Mouse (Mus musculus): Measurements from ENCODE around the gene Hesx1.

The Hesx1 gene

GRCm38 (mm10) chr14:27005937-27006336, 11.7 kb downstream of the Hesx1 start:
- in situ Hi-C loops (cut with MboI, MseI): loop anchor here (10.0 kb wide), 1 partner anchor 169 kb away; no protein-coding TSS in a partner anchor

GRCm38 (mm10) chr14:27011561-27011960, 17.3 kb downstream of the Hesx1 start:
- in situ Hi-C loops (cut with MboI, MseI): no loop called here

- in situ Hi-C loops (cut with MboI, MseI): no loop called here
Measured at GRCm38 (mm10) chr14:27013658-27014057, 19.4 kb downstream of the Hesx1 start.

GRCm38 (mm10) chr14:27017936-27018335, 23.7 kb downstream of the Hesx1 start:
- in situ Hi-C loops (cut with MboI, MseI): no loop called here

GRCm38 (mm10) chr14:27019850-27020249, 25.6 kb downstream of the Hesx1 start:
- in situ Hi-C loops (cut with MboI, MseI): no loop called here

- in situ Hi-C loops (cut with MboI, MseI): no loop called here
Measured at GRCm38 (mm10) chr14:27022876-27023275, 28.7 kb downstream of the Hesx1 start.

GRCm38 (mm10) chr14:27024664-27025063, 30.4 kb downstream of the Hesx1 start:
- in situ Hi-C loops (cut with MboI, MseI): no loop called here

- in situ Hi-C loops (cut with MboI, MseI): loop anchor here (5.0 kb wide), 1 partner anchor 58 kb away; no protein-coding TSS in a partner anchor
Measured at GRCm38 (mm10) chr14:27029771-27030173, 35.6 kb downstream of the Hesx1 start.

GRCm38 (mm10) chr14:27031142-27031541, 36.9 kb downstream of the Hesx1 start:
- in situ Hi-C loops (cut with MboI, MseI): loop anchor here (5.0 kb wide), 1 partner anchor 56 kb away; no protein-coding TSS in a partner anchor

- in situ Hi-C loops (cut with MboI, MseI): no loop called here
Measured at GRCm38 (mm10) chr14:27037513-27037912, 43.3 kb downstream of the Hesx1 start.

- in situ Hi-C loops (cut with MboI, MseI): no loop called here
Measured at GRCm38 (mm10) chr14:27038783-27039182, 44.6 kb downstream of the Hesx1 start, which contains the start of gene Il17rd. TSS of gene Il17rd (plus strand) at chr14:27038941.

- in situ Hi-C loops (cut with MboI, MseI): loop anchor here (10.0 kb wide), 1 partner anchor 375 kb away; no protein-coding TSS in a partner anchor
Measured at GRCm38 (mm10) chr14:27039281-27040248, 45.3 kb downstream of the Hesx1 start.

GRCm38 (mm10) chr14:27040451-27040850, 46.2 kb downstream of the Hesx1 start:
- in situ Hi-C loops (cut with MboI, MseI): loop anchor here (10.0 kb wide), 1 partner anchor 374 kb away; no protein-coding TSS in a partner anchor

- in situ Hi-C loops (cut with MboI, MseI): loop anchor here (10.0 kb wide), 1 partner anchor 372 kb away; no protein-coding TSS in a partner anchor
Measured at GRCm38 (mm10) chr14:27042280-27042983, 48.2 kb downstream of the Hesx1 start.

- in situ Hi-C loops (cut with MboI, MseI): loop anchor here (10.0 kb wide), 1 partner anchor 371 kb away; no protein-coding TSS in a partner anchor
Measured at GRCm38 (mm10) chr14:27043416-27043815, 49.2 kb downstream of the Hesx1 start.

GRCm38 (mm10) chr14:27044221-27044966, 50.2 kb downstream of the Hesx1 start:
- in situ Hi-C loops (cut with MboI, MseI): loop anchor here (10.0 kb wide), 1 partner anchor 370 kb away; no protein-coding TSS in a partner anchor

GRCm38 (mm10) chr14:27044967-27045361, 50.7 kb downstream of the Hesx1 start:
- in situ Hi-C loops (cut with MboI, MseI): loop anchor here (10.0 kb wide), 1 partner anchor 370 kb away; no protein-coding TSS in a partner anchor

GRCm38 (mm10) chr14:27048231-27048956, 54.2 kb downstream of the Hesx1 start:
- in situ Hi-C loops (cut with MboI, MseI): loop anchor here (10.0 kb wide), 1 partner anchor 366 kb away; no protein-coding TSS in a partner anchor

GRCm38 (mm10) chr14:27050043-27050442, 55.8 kb downstream of the Hesx1 start:
- in situ Hi-C loops (cut with MboI, MseI): no loop called here

All from T-helper 2 cell (primary cell).